Mouse (Mus musculus) forebrain, embryonic 14.5 days (tissue): ENCODE data around the gene Arl8b. TPM values are rescaled to one million over a fixed set of nuclear protein-coding genes. Genes with fewer than 3 reads are reported as not detected.
A peak's percentile ranks its signal among the peaks of the same experiment; 100 is the strongest.
"Not testable (repeated sequence)": the region's sequence is repeated elsewhere in the genome, so short reads cannot be mapped to it uniquely, and the experiment has no call there.

Experiments
- ATAC-seq: fragments of 200-750 bp; cut with Nextera tagmentation; 2 replicates; pipeline ENCODE4 v1.8.0; 2017; ENCODE audit warnings: mild to moderate bottlenecking, moderate library complexity
- DNase-seq: peaks from one replicate; pipeline ENCODE4 v3.0.0-alpha.2; 2015; ENCODE audit warnings: low spot score
- H3K27ac ChIP-seq: fragments of 300-500 bp; sonication (generic); 2 replicates; pipeline ENCODE4 v1.5.1; 2014; ENCODE audit warnings: low read depth, mild to moderate bottlenecking, control low read depth, low read length, moderate library complexity
- H3K27me3 ChIP-seq: fragments of 300-500 bp; sonication (generic); replicated peaks from 2 replicates; pipeline ENCODE4 v1.6.1; 2014; ENCODE audit warnings: low read length, control low read depth, mixed read lengths; ENCODE audit not compliant: control insufficient read depth, insufficient read depth
- H3K36me3 ChIP-seq: fragments of 300-500 bp; sonication (generic); 2 replicates; pipeline ENCODE4 v1.6.1; 2014; ENCODE audit warnings: low read length, control low read depth; ENCODE audit not compliant: control insufficient read depth, insufficient read depth
- H3K4me1 ChIP-seq: fragments of 300-500 bp; sonication (generic); 2 replicates; pipeline ENCODE4 v1.6.1; 2014; ENCODE audit warnings: antibody characterized with exemption, low read length, control low read depth; ENCODE audit not compliant: control insufficient read depth, insufficient read depth
- H3K4me2 ChIP-seq: fragments of 300-500 bp; sonication (generic); 2 replicates; pipeline ENCODE4 v1.6.1; 2014; ENCODE audit warnings: mild to moderate bottlenecking, control low read depth, low read length
- H3K4me3 ChIP-seq: fragments of 300-500 bp; sonication (generic); 2 replicates; pipeline ENCODE4 v1.5.1; 2014; ENCODE audit warnings: low read depth, low read length, control low read depth
- H3K9ac ChIP-seq: fragments of 300-500 bp; sonication (generic); 2 replicates; pipeline ENCODE4 v1.6.1; 2014; ENCODE audit warnings: mild to moderate bottlenecking, low read length, control low read depth, moderate library complexity
- H3K9me3 ChIP-seq: fragments of 300-500 bp; sonication (generic); replicated peaks from 2 replicates; pipeline ENCODE4 v1.6.1; 2016; ENCODE audit warnings: low read length, control low read depth, mixed read lengths; ENCODE audit not compliant: control insufficient read depth
- WGBS: fragments of 180-500 bp; shearing (Covaris S2); extraction: QIAGEN DNeasy Blood & Tissue Kit; methylation state at CpG from one replicate; pipeline ENCODE4 v1.1.7; 2014; 5-methylcytosine and 5-hydroxymethylcytosine counted together
- polyA plus RNA-seq: library from polyadenylated mRNA; unstranded; fragments of >200 nt; fragmentation: Nextera tagmentation; extraction: Ambion mirVana; gene quantifications from 2 replicates; pipeline ENCODE4 v1.2.1, GENCODE M21; 2014

Gene Arl8b
- polyA plus RNA-seq, 1 experiment from 2014 or later = 93.8 TPM

DNA sequence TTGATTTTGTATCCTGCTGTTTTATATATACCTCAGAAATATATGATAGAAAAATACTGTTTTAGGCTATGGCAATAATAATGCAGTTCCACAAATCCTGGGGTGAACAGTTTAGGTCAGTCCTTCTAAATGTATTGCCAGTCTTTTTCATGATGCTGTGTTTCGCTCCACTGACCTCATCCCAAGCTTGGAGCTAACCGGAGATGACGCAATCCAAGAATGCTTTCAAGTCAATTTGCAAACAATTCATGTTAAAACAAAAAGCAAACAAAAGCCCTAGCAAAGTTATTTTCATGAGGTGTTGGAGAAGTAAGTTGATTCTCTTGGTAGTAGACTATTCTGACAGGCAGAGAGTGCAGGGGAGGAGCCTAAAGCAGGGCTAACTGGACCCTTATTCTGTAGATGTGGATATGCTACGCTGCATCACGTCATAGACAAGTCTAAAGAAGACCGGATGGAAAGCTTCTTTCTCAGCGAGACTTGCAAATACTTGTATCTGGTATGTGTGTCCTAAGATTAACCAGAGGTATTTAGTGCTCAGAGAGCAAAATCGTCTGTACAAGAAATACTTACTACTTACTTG is 69.3 kb downstream of the Arl8b start:
- H3K36me3 ChIP-seq = peaks cover 70% of the 10 kb centered on the region

DNA sequence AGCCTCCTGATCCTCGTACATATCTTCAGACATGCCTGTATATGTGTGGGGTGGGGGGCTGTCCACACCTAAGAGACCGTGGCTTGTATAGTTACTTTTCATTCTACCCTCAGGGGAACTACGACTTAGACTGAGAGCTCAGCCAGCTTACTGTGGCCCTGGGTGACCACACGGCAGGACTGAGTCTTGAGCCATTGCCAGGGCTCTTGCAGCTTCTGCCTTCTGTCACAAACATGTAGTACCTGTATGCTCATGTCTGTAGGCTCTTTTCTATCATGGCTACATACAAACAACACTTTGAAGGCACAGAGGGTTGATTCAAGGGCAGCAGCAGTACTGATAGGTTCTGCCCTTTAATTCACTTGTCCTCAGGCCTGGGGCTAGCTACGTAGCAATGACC is 70.1 kb downstream of the Arl8b start:
- ATAC-seq (no peak), DNase-seq (no peak)
- Histone ChIP-seq H3K9ac (no peak overlapping the region), H3K9me3 (no peaks in the 10 kb centered on the region), H3K4me2 (no peak overlapping the region), H3K27me3 (no peaks in the 10 kb centered on the region), H3K4me3 (no peak overlapping the region), H3K4me1 (no peaks in the 10 kb centered on the region), H3K27ac (no peak overlapping the region), H3K36me3 (peaks cover 75% of the 10 kb centered on the region)
- WGBS = 93% methylated on average over 5 of the region's 5 CpGs

More for the DNA sequence above, 69.3 kb downstream of the Arl8b start:
- ATAC-seq (no peak), DNase-seq (no peak)
- no peak overlapping the region for H3K27ac ChIP-seq
- no peak overlapping the region for H3K4me2 ChIP-seq
- no peaks in the 10 kb centered on the region for H3K9me3 ChIP-seq
- H3K4me1 ChIP-seq = no peaks in the 10 kb centered on the region
- WGBS = 94% methylated on average over 8 of the region's 8 CpGs
- H3K27me3 ChIP-seq = no peaks in the 10 kb centered on the region
- H3K4me3 ChIP-seq = no peak overlapping the region
- H3K9ac ChIP-seq = no peak overlapping the region

DNA sequence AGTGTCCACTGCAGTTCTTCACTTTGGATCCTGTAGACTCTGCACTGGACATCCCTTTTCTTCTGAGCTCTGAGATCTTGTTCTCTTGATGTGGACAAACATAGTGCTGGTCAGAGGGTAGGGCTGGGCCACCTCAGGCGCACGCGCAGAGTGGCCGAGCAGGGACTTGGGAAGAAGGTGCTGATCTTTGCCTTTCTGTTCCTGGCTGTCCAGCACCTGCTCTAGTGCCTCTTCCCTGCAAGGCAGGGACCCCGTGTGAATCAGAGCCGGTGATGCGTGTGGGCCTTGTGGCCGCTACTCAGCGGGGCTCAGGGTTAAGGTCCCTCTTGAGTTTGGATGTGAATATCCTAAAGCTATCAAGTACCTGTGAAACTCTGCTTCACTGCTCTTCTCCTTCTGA is 75.7 kb downstream of the Arl8b start:
- DNase-seq (no peak), ATAC-seq (no peak)
- Histone ChIP-seq H3K9me3 (no peaks in the 10 kb centered on the region), H3K27ac (no peak overlapping the region), H3K4me3 (no peak overlapping the region), H3K4me1 (no peaks in the 10 kb centered on the region), H3K36me3 (peaks cover 42% of the 10 kb centered on the region), H3K27me3 (no peaks in the 10 kb centered on the region), H3K4me2 (no peak overlapping the region), H3K9ac (no peak overlapping the region)
- 96% methylated on average over 9 of the region's 9 CpGs for WGBS

DNA sequence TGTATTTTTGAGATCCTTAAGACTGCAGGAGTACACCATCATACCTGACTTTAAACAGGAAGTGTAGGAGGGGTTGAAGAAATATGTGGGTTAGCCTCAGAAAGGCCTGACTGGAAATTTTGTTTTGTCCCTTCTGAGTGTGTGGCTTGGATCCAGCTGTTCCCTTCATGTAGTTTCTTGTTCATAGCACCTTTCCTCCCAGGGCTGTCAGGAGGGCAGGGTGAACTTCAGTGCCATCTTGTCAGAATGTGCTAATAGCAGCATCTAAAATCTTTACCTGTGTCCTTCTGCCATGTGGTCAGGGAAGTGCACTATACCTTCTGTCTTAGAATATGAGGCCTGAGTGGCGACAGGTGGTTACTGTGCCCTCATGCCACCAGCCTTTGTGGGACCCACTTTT is 78.3 kb downstream of the Arl8b start:
- H3K27me3 ChIP-seq = no peaks in the 10 kb centered on the region
- H3K27ac ChIP-seq = no peak overlapping the region
- H3K36me3 ChIP-seq = peaks cover 19% of the 10 kb centered on the region
- ATAC-seq = no peak
- H3K9ac ChIP-seq = no peak overlapping the region
- 96% methylated on average over 1 of the region's 1 CpGs for WGBS
- no peaks in the 10 kb centered on the region for H3K4me1 ChIP-seq
- H3K4me2 ChIP-seq = no peak overlapping the region
- no peak for DNase-seq
- no peaks in the 10 kb centered on the region for H3K9me3 ChIP-seq
- no peak overlapping the region for H3K4me3 ChIP-seq

DNA sequence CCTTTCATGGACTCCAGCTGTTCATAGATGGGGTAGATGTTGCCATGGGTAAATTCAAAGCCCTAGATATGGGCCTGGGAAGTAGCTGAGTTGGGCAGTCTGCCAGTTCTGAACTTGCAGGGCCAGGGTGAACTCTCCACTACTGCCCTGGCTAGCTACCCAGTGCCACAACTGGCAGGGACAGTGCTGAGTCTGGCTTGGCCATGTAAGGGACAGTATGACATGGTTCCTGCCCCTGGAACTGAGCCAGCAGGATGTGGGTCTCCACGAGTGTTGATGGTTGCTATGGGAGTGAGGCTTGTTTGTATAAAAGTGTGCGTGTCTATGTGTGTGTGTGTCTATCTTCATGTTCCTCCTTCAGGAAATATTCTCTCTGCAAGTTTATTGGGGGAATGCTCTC is 79.6 kb downstream of the Arl8b start:
- ATAC-seq = no peak
- no peaks in the 10 kb centered on the region for H3K27me3 ChIP-seq
- WGBS = 87% methylated on average over 2 of the region's 2 CpGs

GRCm38 (mm10) chr6:108866317-108866716 is 83.4 kb downstream of the Arl8b start:
- 82% methylated on average over 5 of the region's 5 CpGs for WGBS
- Histone ChIP-seq H3K4me2 (no peak overlapping the region), H3K27me3 (no peaks in the 10 kb centered on the region), H3K27ac (no peak overlapping the region), H3K9me3 (no peaks in the 10 kb centered on the region), H3K4me1 (no peaks in the 10 kb centered on the region), H3K9ac (no peak overlapping the region), H3K36me3 (no peaks in the 10 kb centered on the region), H3K4me3 (no peak overlapping the region)
- ATAC-seq = no peak
- no peak for DNase-seq

More for the DNA sequence above, 79.6 kb downstream of the Arl8b start:
- Histone ChIP-seq H3K4me2 (no peak overlapping the region), H3K4me1 (no peaks in the 10 kb centered on the region), H3K9ac (no peak overlapping the region), H3K9me3 (no peaks in the 10 kb centered on the region), H3K36me3 (peaks cover 10% of the 10 kb centered on the region), H3K4me3 (no peak overlapping the region), H3K27ac (no peak overlapping the region)
- DNase-seq = peak; percentile 2

DNA sequence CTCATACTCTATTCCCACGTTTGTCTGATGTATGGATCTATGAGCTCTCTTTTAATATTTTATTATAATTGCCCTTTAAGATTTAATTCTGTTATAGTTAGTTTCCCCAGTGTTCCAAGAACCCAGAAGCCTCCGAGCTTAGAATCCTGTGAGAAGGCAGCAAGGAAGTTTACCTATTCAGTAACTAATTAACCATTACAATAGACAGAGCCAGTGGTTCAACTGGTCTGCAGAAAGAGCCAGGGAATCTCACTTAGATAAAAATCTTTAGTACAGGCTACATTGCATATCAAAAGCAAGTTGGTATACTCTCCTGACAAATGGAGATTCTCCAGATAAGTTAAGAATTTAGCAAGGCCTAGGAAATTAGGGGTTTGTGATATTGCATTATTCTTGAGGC is 86.1 kb downstream of the Arl8b start:
- not testable (repeated sequence) for H3K27ac ChIP-seq, H3K9me3 ChIP-seq, H3K4me2 ChIP-seq, H3K9ac ChIP-seq, H3K36me3 ChIP-seq, DNase-seq, H3K27me3 ChIP-seq, H3K4me3 ChIP-seq, ATAC-seq, H3K4me1 ChIP-seq
- 43% methylated on average over 2 of the region's 2 CpGs for WGBS

- Histone ChIP-seq H3K36me3 (no peaks in the 10 kb centered on the region), H3K4me1 (no peaks in the 10 kb centered on the region), H3K27ac (no peak overlapping the region), H3K4me2 (no peak overlapping the region), H3K27me3 (no peaks in the 10 kb centered on the region), H3K9me3 (no peaks in the 10 kb centered on the region), H3K4me3 (no peak overlapping the region), H3K9ac (no peak overlapping the region)
- DNase-seq = no peak
- ATAC-seq = no peak
- WGBS = 88% methylated on average over 2 of the region's 2 CpGs
These were observed 87.5 kb downstream of the Arl8b start for GRCm38 (mm10) chr6:108870421-108870820.

DNA sequence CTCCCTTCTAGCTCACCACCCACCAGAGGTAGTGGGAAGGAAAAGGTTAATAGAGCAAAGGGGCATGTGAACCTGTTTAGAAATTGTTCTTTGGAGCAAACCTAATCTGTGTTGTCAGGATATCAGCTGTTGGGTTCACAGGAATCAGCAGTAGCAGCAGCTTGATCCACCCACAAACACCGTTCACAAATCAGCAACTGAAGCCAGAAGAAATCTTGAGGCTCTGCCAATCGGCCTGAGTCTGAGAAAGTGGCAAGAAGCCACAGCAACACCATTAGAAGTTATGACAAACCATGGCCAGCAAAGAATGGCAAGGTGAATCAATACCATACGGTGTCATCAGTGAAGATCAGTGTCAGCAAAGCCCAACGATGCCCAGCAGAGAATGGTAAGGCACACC is 88.4 kb downstream of the Arl8b start:
- Histone ChIP-seq H3K27me3 (no peaks in the 10 kb centered on the region), H3K4me3 (no peak overlapping the region), H3K4me1 (no peaks in the 10 kb centered on the region), H3K27ac (no peak overlapping the region), H3K4me2 (no peak overlapping the region), H3K36me3 (no peaks in the 10 kb centered on the region), H3K9ac (no peak overlapping the region), H3K9me3 (no peaks in the 10 kb centered on the region)
- DNase-seq = no peak
- 82% methylated on average over 4 of the region's 4 CpGs for WGBS
- no peak for ATAC-seq
